Mouse (Mus musculus): ENCODE measurements around the gene Rbbp8nl.

Rbbp8nl gene

DNA sequence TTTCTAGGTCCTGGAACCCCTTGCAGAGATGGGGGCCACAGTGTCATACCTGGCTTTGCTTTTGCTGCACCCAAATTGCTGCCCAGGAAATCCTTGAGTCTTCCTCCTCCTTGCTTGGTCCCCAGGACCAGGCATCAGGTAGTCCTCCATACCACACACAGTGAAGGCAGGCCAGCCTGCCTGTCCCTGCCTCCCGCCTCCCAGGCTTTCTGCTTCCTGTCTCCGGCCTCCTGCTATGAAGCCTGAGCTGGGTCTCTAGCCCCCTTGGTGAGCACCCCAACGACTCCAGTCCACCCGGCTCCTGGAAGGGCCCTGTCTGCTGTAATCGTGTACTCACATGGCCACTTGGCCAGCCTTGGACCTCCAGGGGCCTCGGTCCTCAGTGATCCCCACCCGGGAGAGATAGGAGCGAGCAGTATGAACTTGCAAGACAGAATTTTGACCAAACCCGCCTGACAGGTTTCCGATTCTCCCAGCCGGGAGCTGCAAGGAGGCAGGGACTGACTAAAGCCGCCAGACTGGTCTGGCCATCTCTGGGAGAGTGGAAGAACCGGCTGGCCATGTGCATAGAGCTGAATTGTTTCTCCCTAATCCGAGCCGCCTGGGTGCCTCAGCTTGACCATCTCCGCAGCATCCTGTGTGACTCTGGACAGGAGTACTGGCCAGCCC, at the start of gene Rbbp8nl:
TSS of gene Rbbp8nl (minus strand) at position 440 of the 669 bp plus-strand sequence.
- DNase-seq (ENCODE audit: low spot score), result peak; percentile 95

- DNase-seq (ENCODE audit: low spot score), result peak; percentile 76
Measured at GRCm38 (mm10) chr2:180334551-180334986, 44.9 kb upstream of the Rbbp8nl start, which contains the start of gene Gata5. Gene Gata5 (minus strand): TSS chr2:180334699.

GRCm38 (mm10) chr2:180333778-180334550, 44.3 kb upstream of the Rbbp8nl start:
- DNase-seq (ENCODE audit: low spot score), result no peak

DNA sequence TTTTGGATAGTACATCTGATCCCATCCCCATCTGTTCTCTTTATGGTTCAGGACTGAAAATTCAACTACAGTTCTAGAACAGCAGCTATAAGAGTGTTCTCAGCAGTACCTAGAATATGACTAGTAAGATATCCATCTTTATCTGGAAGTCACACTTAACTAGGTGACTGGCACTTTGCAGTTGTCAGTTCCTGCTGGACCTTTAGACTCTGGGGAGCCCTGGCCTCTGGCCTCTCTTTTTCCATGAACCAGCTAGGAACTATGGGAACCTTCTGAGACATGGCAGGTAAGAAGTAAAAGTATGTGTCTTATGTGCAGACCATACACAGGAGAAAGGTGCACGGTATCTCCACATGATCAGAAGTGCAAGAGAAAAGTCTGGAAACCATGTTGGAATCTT, 39.8 kb upstream of the Rbbp8nl start:
- DNase-seq (ENCODE audit: low spot score), result no peak

DNA sequence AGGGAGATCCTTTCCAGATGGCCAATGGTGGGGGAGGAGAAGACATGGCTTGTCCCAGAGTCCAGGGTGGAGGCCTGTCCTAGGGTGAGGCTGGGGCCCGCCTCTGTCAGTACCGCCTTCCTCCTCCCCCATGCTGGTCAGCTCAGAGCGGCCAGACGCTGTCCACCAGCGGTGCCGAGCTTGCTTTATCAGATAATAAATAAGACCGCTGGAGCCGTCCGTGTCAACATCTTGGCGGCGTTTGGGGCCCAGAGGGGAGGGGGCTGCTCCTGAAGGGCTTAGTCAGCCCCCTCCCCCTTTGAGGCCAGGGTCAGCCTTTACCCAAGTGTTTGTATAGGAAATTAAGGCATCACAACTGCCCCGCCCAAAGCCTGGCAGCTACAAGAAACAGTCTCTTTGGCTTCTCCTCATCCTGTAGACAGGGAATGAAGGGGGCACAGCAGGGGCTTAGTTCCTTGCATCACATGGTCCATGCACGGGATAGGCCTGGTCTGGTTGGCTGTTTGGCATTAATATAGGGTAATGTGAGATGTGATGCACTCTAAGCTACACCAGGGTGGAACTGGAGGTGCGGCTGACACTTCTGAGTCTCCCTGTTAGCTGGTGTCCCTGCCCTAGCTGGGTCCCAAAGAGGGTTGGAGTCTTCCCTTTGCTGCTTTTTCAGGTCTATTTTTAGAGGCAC, 33.1 kb upstream of the Rbbp8nl start:
- peak; percentile 44 for DNase-seq (ENCODE audit: low spot score)

- no peak for DNase-seq (ENCODE audit: low spot score)
Measured at GRCm38 (mm10) chr2:180320216-180320615, 30.5 kb upstream of the Rbbp8nl start.

DNA sequence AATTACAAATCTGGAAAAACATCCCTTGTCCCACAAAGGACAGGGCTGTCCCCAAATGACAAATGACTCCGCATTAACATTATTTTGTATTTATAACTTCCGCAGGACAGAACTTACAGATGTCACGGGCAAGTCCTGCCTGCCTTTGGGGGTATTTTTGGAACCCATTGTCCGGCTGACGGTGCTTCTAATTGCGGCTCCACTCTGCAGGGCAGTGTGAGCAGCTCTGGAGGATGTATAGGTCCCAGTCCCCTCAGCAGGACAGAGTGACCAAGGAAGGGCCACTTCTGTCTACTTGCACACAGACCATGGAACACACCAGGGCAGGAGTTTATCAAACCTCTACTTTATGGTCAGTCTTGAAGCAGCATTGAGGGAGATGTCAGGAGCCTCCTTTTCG, 27.9 kb upstream of the Rbbp8nl start:
- no peak for DNase-seq (ENCODE audit: low spot score)

- no peak for DNase-seq (ENCODE audit: low spot score)
Measured at GRCm38 (mm10) chr2:180314292-180314691, 24.6 kb upstream of the Rbbp8nl start.

DNA sequence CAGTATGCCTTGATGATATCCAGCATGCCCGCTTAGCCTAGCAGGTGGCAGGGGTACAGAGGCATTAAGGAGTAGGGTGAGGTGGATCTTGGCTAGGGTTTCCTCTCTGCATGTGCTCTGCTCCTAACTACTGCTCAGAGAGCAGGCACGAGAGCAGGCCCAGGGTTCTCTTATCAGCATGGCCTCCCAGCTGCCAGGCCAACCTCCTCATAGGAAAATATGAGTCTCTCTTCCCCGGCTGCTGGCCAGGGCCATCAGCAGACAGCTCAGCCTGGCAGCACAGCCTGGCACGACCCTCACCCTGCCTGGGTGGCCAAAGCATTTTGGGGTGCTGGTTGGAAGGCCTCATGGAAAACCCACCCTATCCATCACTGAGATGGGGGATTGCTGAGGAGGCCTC, 21.5 kb upstream of the Rbbp8nl start:
- no peak for DNase-seq (ENCODE audit: low spot score)

- DNase-seq (ENCODE audit: low spot score), result no peak
Measured at GRCm38 (mm10) chr2:180307680-180308079, 18.0 kb upstream of the Rbbp8nl start.

DNA sequence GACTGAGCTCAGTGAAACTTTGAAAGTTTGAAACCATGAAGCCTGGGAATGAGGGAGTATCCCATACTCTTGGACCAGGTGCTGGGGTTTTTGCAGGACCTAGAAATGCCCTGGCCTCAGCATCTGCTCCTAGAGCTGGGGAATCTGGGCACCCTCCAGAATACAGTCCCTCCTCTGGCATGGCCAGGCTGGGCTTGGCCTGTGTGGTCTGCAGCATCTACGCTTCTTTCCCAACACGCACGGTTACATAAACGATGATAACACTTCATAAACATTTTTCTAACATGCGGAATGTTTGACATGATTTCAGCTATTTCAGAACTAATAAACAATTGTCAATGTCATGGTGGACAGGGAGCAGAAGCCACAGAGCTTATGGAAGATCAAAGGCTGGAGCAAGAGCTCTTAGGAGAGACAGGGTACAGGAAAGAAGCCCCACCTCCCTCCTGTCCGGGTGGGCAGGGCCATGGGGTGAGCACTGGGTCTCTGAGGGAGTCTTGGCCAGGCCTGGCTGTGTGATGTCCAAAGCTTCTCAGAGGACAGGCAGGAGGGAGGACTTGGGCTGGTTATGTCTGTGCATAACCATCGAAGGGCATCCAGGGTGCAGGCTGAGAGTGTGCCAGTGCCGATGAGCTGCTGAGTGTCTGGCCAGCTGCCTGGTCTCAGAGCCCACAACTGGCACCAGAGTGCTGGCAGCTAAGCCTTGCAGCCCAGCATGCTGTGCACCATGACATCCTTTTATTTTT, 16.9 kb upstream of the Rbbp8nl start:
- peak; percentile 47 for DNase-seq (ENCODE audit: low spot score)

- DNase-seq (ENCODE audit: low spot score), result no peak
Measured at GRCm38 (mm10) chr2:180306009-180306408, 16.3 kb upstream of the Rbbp8nl start.

GRCm38 (mm10) chr2:180305490-180305889, 15.8 kb upstream of the Rbbp8nl start:
- no peak for DNase-seq (ENCODE audit: low spot score)

- no peak for DNase-seq (ENCODE audit: low spot score)
Measured at GRCm38 (mm10) chr2:180304554-180304953, 14.9 kb upstream of the Rbbp8nl start.

DNA sequence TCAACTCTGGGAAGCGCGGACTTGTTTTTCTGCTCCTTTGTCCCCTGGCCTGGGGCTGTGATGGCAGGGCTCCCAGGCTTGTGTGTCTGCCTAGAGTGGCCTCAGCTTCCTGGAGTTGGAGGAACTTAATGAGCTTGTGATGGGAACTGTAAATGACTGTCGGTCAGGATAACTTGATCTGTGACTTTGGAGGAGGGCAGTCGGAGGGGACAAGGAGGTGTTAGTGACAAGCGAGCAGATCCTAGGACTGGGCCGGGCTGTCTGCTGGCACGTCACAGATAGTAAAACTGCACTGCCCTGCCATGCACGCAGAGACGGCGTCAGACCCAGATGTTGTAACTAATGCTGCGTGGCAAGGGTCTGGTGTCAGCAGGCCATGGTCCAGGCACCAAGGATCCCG, 13.8 kb upstream of the Rbbp8nl start:
- DNase-seq (ENCODE audit: low spot score), result peak; percentile 35

- no peak for DNase-seq (ENCODE audit: low spot score)
Measured at GRCm38 (mm10) chr2:180302201-180302600, 12.5 kb upstream of the Rbbp8nl start.

DNA sequence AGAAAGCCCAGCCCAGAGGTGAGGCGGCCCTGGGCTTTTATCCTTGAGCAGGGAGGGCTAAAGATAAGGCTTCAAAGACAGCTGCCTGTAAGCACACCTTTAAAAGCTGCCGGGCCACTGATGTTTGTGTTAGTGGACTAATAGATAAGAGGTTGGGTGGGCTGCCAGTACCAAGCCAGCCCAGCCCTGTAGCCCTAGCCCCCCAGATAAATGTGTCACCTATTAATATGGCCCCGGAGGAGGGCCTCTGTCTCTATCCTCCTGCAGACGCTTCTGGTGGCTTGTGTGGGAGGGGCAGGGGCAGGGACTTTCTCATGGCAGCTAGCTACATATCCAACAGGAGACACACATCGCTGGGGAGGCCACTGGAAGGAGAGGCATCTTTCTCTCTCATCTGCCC, 11.1 kb upstream of the Rbbp8nl start:
- DNase-seq (ENCODE audit: low spot score), result no peak

DNA sequence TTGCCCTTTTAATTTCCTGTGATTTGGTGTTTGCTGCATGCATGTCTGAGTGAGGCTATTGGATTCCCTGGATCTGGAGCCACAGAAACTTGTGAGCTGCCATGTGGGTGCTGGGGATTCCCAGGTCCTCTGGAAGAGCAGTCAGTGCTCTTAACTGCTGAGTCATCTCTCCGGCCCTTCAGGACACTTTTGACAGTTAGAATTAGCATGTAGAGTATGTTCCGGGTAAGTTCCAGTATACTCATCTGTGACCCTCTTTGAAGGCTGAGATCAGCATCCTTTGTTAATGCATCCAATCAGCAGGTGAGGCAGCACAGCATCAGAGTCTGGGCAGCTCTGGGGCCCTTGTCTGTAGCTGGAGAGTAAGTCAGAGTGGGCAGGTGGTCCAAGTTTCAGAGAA, 10.6 kb upstream of the Rbbp8nl start:
- no peak for DNase-seq (ENCODE audit: low spot score)

DNA sequence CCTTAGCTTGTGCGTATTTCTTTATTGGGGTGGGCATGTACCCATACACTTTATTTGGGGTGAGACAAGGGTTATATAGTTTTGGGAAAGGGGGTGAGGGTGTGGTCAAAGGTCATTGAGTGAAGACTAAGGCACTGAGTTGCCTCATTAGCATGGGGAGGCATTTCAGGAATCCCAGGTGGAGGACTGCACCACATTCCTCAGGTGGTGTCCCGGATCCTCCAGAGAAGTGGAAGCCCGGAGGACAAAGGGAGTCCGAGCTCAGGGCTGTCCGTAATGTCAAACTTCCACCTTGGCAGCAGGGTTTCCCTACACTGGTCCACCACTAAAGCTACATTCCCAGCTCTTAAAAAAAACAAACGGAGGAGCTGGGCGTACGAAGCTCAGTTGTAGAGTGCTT, 3.2 kb upstream of the Rbbp8nl start:
- no peak for DNase-seq (ENCODE audit: low spot score)

DNA sequence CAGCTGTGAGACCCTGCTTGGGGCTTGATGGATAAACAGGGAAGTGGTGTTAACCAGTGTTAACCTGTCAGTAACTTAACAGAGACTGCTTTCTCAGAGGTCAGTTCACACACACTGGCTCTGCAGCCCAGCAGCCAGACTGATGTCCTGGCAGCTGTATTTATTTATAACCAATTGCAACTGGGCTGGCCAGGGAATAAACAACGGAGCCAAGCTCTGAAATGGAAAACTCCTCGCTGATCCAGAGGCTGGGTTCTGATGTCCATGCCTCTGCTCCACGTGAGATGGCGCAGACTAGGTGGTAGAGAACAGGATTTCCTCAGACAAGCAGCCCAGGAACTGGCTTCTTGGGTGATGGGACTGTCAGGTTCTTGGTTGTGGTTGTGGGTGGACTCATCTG, 2.3 kb upstream of the Rbbp8nl start:
- DNase-seq (ENCODE audit: low spot score), result no peak

DNA sequence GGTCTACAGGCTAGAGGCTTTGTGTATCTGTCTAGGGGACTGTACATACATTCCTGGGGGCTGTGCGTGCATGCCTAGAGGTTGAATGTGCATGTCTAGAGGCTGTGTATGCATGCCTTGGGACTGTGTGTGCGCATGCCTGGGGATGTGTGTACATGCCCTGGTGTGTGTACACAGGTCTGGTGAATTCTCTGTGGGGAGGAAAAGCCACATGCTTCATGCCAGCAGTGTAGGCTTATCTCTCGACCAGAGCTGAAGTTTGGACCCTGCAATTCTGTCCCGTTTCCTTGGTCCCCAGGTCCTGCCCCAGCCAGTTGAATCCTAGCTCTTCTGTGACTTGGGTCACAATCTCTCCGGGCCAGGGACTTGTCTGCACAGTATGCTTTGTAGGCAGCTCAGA, 1.9 kb upstream of the Rbbp8nl start:
- DNase-seq (ENCODE audit: low spot score), result peak; percentile 33

DNA sequence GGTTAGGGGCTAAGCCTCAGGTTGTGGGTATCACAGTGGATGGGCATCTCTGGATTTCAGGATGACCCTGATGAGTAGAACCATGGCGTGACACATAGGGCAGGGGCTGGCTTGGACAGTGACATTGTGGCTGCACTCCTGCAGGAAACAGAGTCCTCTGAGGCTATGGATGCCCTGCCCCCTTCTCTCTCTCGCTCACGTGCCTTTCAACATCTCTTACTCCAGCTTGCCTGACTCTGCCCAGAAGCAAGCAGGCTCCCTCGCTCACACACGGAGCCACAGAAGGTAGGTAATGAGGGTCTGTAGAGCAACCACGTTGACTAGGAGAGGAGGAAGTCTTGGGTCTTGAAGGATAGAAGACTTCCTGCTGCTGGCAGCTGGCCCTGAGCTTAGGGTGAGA, 824 bp upstream of the Rbbp8nl start:
- no peak for DNase-seq (ENCODE audit: low spot score)
